Mouse (Mus musculus) stomach, embryonic 15.5 days (tissue): Measurements from ENCODE around the gene Pla2g4d. TPM values are rescaled to one million over a fixed set of nuclear protein-coding genes. Genes with fewer than 3 reads are reported as not detected.

Experiments
- polyA plus RNA-seq: library from polyadenylated mRNA; unstranded; fragments of >200 nt; fragmentation: Nextera tagmentation; extraction: Ambion mirVana; gene quantifications from 2 replicates; pipeline ENCODE4 v1.2.1, GENCODE M21; 2015

Gene Pla2g4d
- polyA plus RNA-seq, 1 experiment from 2014 or later: not detected

Other genes with a start within 250 kb of the Pla2g4d start
- 43.4 and 56.0 TPM in 2 replicates for gene Ehd4, start 134.6 kb downstream of the Pla2g4d start, polyA plus RNA-seq
- gene Pla2g4e, start 43.9 kb downstream of the Pla2g4d start, polyA plus RNA-seq: 0.92 and 1.8 TPM in 2 replicates
- gene Pla2g4f, start 25.0 kb upstream of the Pla2g4d start, polyA plus RNA-seq: 0.67 and 2.0 TPM in 2 replicates
- gene Vps39, start 63.9 kb upstream of the Pla2g4d start, polyA plus RNA-seq: 17.8 and 17.9 TPM in 2 replicates
- 7.7 and 9.0 TPM in 2 replicates for gene Ganc, start 114.7 kb upstream of the Pla2g4d start, polyA plus RNA-seq
- 13.3 and 13.4 TPM in 2 replicates for gene Tmem87a, start 114.9 kb upstream of the Pla2g4d start, polyA plus RNA-seq
- gene Capn3, start 166.8 kb upstream of the Pla2g4d start, polyA plus RNA-seq: 0.95 and 1.4 TPM in 2 replicates